Mouse (Mus musculus) gonadal fat pad, adult 2 months (tissue): ENCODE measurements at regions not wholly inside any gene's neighbourhood (a gene's known extent, or its start where the extent isn't known, plus 50 kb on each side); places are given as distances from the start of the nearest gene placed in this dataset.

Source experiments
- DNase-seq: peaks from one replicate; pipeline ENCODE4 v3.0.0-alpha.2; 2012; ENCODE audit warnings: low read depth

GRCm38 (mm10) chr13:97559611-97560385, 200.6 kb downstream of the Gm10260 start:
- DNase-seq = no peak

- no peak for DNase-seq
Observed at GRCm38 (mm10) chr13:97558884-97559283, 201.5 kb downstream of the Gm10260 start.

GRCm38 (mm10) chr13:97555312-97555711, 205.1 kb downstream of the Gm10260 start:
- no peak for DNase-seq

GRCm38 (mm10) chr13:97554601-97555000, 205.8 kb downstream of the Gm10260 start:
- no peak for DNase-seq

GRCm38 (mm10) chr13:97552236-97552635, 208.2 kb downstream of the Gm10260 start:
- DNase-seq = no peak

GRCm38 (mm10) chr13:97550880-97551279, 209.6 kb downstream of the Gm10260 start:
- DNase-seq = no peak

- no peak for DNase-seq
Observed at GRCm38 (mm10) chr13:97550172-97550571, 210.3 kb downstream of the Gm10260 start.

GRCm38 (mm10) chr13:97549384-97549783, 211.0 kb downstream of the Gm10260 start:
- DNase-seq = no peak

- DNase-seq = no peak
Observed at GRCm38 (mm10) chr13:97548527-97548977, 211.9 kb downstream of the Gm10260 start.

GRCm38 (mm10) chr13:97546936-97547335, 213.5 kb downstream of the Gm10260 start:
- no peak for DNase-seq

- no peak for DNase-seq
Observed at GRCm38 (mm10) chr13:97545971-97546454, 214.4 kb downstream of the Gm10260 start.

- no peak for DNase-seq
Observed at GRCm38 (mm10) chr13:97539686-97540085, 220.7 kb downstream of the Gm10260 start.

- DNase-seq = no peak
Observed at GRCm38 (mm10) chr13:97538441-97538840, 222.0 kb downstream of the Gm10260 start.

- DNase-seq = no peak
Observed at GRCm38 (mm10) chr13:97537686-97538085, 222.7 kb downstream of the Gm10260 start.

- DNase-seq = no peak
Observed at GRCm38 (mm10) chr13:97537206-97537605, 223.2 kb downstream of the Gm10260 start.

- no peak for DNase-seq
Observed at GRCm38 (mm10) chr13:97533896-97534666, 226.4 kb downstream of the Gm10260 start.

- DNase-seq = no peak
Observed at GRCm38 (mm10) chr13:97531181-97531580, 229.3 kb downstream of the Gm10260 start.

GRCm38 (mm10) chr13:97530570-97530969, 229.9 kb downstream of the Gm10260 start:
- no peak for DNase-seq

GRCm38 (mm10) chr13:97527958-97528357, 232.5 kb downstream of the Gm10260 start:
- DNase-seq = no peak

- DNase-seq = no peak
Observed at GRCm38 (mm10) chr13:97524847-97525434, 235.5 kb downstream of the Gm10260 start.

GRCm38 (mm10) chr13:97523523-97524412, 236.7 kb downstream of the Gm10260 start:
- DNase-seq = no peak
